Mouse (Mus musculus) stomach, postnatal 0 days (tissue): Measurements from ENCODE around the gene Atp5k.

ENCODE experiments used
- CTCF ChIP-seq: IDR thresholded peaks from 2 replicates; pipeline ENCODE4 v1.5.1; 2016; ENCODE audit warnings: antibody characterized with exemption, low read depth, mild to moderate bottlenecking, moderate library complexity
- EP300 ChIP-seq: optimal IDR thresholded peaks from 2 replicates; pipeline ENCODE3; 2016; ENCODE audit warnings: antibody characterized with exemption

DNA sequence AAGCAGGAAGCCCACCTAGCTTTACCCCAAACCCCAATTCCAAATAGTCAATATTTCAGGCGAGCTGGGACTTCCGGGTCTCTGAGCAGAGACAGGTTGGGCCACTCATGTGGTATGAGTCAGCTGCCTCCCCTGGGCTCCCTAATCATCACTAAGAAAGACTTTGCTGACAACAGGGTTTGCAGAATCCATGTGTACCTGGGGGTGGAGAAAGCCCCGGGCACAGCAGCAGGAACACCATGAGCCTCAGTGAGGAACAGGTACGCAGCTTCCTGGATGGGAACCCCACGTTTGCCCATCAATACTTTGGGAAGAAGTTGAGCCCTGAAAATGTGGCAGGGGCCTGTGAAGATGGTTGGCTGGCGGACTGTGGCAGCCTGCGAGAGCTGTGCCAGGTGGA, 46.0 kb downstream of the Atp5k start, which contains the start of gene Pde6b:
- TF ChIP-seq EP300 = no peak
- no peak for TF ChIP-seq CTCF
